Mouse (Mus musculus): Measurements from ENCODE around the gene Rpf2.

Rpf2 gene

GRCm38 (mm10) chr10:40250969-40251368 lies 4.1 kb upstream of the Rpf2 start:
- in situ Hi-C loops (cut with MboI, MseI) = loop anchor here (10.0 kb wide), 2 partner anchors 274 to 1224 kb away; partner anchors contain the start of gene Mical1

- in situ Hi-C loops (cut with MboI, MseI) = loop anchor here (10.0 kb wide), 2 partner anchors 275 to 1225 kb away; partner anchors contain the start of gene Mical1
Observed at GRCm38 (mm10) chr10:40249625-40250024, 2.8 kb upstream of the Rpf2 start.

- in situ Hi-C loops (cut with MboI, MseI) = no loop called here
Observed at GRCm38 (mm10) chr10:40247166-40247716, 405 bp upstream of the Rpf2 start.

DNA sequence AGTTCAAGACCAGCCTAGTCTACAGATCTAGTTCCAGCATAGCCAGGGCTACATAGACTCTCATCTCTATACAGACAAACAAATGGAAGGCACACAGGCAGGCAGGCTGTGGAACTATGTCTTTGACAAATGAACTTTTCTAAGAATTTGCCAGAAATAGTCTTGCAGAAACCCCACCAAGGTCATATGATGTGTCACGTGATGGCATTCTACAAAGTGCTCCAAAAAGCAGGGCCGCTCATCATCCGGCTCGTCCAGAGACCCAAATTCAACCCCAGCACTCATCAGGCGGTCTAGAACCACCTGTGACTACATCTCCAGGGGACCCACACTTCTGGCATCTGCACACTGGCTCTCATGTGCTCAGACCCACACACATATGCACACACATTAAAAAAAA lies 9.0 kb downstream of the Rpf2 start:
- in situ Hi-C loops (cut with MboI, MseI) = no loop called here

DNA sequence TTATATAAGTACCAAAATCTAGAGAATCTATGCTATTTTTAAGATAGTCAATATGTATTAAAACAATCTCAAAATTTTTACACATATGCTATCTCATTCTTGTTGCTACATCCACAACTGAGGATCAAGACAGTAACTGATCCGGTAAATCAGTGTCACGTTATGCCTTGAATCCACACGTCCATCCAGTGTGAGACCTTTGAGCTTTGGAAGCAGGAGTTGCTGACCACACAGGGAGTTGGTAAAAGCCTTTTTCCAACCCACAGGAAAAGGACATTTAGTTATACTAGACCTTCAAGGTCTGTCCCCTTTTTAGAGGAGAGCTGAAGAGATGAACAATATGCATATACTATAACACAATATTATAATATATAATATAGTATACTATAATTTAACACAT lies 13.6 kb downstream of the Rpf2 start:
- in situ Hi-C loops (cut with MboI, MseI) = no loop called here

DNA sequence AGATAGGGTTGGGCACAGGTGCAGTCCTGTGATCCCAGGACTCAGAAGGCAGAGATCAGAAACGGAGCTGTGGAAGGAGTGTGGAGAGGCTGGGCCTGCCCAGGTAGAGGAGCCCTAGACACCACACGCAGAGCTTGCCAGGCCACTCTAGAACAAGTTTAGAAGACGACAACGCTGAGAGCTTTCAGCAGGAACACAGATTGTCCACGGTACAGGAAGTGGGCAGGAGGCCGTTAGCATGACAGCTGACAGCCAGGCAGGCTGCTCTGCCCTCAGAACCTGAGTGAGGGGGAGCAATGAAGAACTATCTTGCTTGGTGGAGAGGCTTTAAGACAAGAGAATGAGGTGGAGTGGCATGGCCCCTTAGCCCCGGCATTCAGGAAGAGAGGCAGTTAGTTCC lies 14.4 kb downstream of the Rpf2 start:
- in situ Hi-C loops (cut with MboI, MseI) = no loop called here

GRCm38 (mm10) chr10:40229725-40230124 lies 17.1 kb downstream of the Rpf2 start:
- in situ Hi-C loops (cut with MboI, MseI) = no loop called here

- in situ Hi-C loops (cut with MboI, MseI) = no loop called here
Observed at GRCm38 (mm10) chr10:40227660-40228303, 19.1 kb downstream of the Rpf2 start.

GRCm38 (mm10) chr10:40218874-40219273 lies 28.0 kb downstream of the Rpf2 start:
- in situ Hi-C loops (cut with MboI, MseI) = loop anchor here (10.0 kb wide), 1 partner anchor 664 kb away; no protein-coding TSS in a partner anchor

DNA sequence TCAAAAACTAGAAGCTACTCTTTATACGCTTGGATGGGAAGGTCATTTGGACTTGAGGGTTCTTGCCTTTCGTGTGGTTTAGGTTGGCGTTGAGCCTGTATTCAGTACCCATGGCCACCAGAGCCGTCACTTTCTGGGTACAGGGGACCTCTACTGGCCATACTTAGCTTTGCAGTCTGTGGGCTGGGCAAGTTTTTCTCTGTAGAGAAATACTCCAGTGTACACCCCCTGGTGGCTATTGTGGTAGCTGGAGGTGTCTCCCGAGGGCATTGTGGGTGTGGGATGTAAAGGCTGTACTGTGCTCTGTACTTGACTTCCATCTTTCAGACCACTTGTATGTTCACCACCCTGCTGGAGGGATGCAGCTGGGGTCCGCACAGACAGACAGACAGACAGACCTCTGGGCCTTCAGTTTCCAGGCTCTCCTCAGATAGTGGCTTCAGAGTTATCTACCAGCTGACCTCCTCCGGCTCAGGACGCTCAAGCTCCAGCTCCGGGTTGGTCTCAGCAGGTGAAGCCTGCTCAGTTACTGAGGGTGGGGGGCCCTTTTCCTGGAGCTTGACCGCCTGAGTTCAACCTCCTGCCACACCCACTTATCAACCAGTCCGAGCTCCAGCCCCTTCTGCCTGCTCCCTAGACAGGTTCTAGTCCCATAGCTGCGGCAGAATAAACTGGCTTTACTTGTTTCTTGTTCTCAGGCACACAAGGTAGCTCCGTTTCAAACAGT lies 34.2 kb downstream of the Rpf2 start:
- in situ Hi-C loops (cut with MboI, MseI) = loop anchor here (5.0 to 10.0 kb wide), 3 partner anchors 160 to 658 kb away; no protein-coding TSS in a partner anchor

- in situ Hi-C loops (cut with MboI, MseI) = no loop called here
Observed at GRCm38 (mm10) chr10:40195001-40195400, 51.8 kb downstream of the Rpf2 start.

DNA sequence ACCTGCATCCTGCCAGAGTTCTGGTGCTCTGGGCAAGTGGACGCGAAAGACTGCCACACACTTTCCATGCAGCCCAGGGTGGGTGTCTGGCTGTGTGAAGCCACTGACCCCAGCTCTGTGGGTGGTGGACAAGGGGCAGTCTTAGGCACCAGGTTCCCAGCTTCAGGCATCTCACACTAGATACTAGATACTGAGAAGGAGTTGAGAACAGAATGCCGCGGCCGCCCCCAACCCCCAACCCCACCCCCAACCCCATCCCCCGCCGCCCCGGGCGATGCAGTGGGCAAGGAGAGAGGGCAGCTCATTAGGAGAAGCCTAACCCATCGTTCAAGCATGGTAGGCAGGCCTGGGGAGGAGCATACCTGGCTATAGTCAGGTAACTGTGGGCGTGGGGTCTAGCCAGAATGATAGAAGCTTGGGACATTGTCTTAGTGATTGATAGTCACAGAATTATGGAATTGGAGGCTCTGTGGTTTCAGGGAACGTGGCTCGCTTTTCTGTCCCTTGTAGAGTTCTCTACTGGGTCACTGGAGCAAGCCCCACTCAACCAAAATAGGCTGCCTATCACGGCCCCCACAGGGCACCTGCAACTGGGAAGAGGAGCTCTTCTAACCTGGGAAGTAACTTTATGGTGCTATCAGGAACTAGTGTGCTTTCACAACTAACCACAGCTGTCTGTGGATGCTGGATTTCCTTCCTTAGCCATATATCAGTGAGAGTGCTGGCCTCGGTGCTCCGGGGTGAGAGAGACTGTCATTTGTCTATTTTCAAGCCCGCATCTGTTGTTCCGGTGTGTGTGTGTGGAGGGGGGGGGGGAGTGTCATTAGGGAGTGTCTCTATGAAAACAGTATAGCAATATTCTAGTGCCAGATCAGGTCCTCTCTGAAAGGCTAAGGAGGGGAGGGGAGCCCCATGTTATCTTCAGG lies 54.6 kb downstream of the Rpf2 start:
- in situ Hi-C loops (cut with MboI, MseI) = no loop called here

- in situ Hi-C loops (cut with MboI, MseI) = no loop called here
Observed at GRCm38 (mm10) chr10:40191338-40191979, 55.4 kb downstream of the Rpf2 start.

GRCm38 (mm10) chr10:40190871-40191270 lies 56.0 kb downstream of the Rpf2 start:
- in situ Hi-C loops (cut with MboI, MseI) = no loop called here

- in situ Hi-C loops (cut with MboI, MseI) = loop anchor here (10.0 kb wide), 1 partner anchor 55 kb away; no protein-coding TSS in a partner anchor
Observed at GRCm38 (mm10) chr10:40189689-40190088, 57.1 kb downstream of the Rpf2 start.

GRCm38 (mm10) chr10:40188831-40189230 lies 58.0 kb downstream of the Rpf2 start:
- in situ Hi-C loops (cut with MboI, MseI) = loop anchor here (10.0 kb wide), 1 partner anchor 54 kb away; no protein-coding TSS in a partner anchor

GRCm38 (mm10) chr10:40185956-40186355 lies 60.9 kb downstream of the Rpf2 start:
- in situ Hi-C loops (cut with MboI, MseI) = loop anchor here (10.0 kb wide), 1 partner anchor 51 kb away; no protein-coding TSS in a partner anchor

DNA sequence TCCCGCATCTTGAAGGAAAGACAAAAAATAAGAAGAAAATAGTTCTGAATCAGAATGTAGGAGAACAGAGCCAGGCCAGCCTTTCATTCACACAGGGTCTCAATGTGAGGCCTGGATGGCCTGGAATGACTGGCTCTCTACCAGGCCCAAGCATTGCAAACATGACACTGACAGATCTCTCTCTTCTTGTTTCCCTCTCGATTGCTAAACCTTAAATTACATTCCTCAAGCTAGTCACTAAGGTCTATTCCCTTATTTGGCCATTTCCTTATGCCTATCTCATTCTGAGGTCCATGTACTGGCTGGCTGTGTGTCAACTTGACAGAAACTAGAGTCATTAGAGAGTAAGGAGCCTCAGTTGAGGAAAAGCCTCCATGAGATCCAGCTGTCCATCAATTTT lies 66.8 kb downstream of the Rpf2 start:
- in situ Hi-C loops (cut with MboI, MseI) = loop anchor here (10.0 kb wide), 1 partner anchor 45 kb away; no protein-coding TSS in a partner anchor

- in situ Hi-C loops (cut with MboI, MseI) = no loop called here
Observed at GRCm38 (mm10) chr10:40179142-40179541, 67.7 kb downstream of the Rpf2 start.

GRCm38 (mm10) chr10:40177323-40177962 lies 69.4 kb downstream of the Rpf2 start:
- in situ Hi-C loops (cut with MboI, MseI) = no loop called here

Measured in regulatory T cell (primary cell).